Mouse (Mus musculus) myocyte (in vitro differentiated cells): ENCODE results near the gene Tex2.
"Not testable (repeated sequence)": the region's sequence is repeated elsewhere in the genome, so short reads cannot be mapped to it uniquely, and the experiment has no call there.

Experiments
- MYOD1 ChIP-seq, 3 experiments: IDR thresholded peaks; one replicate each; pipeline ENCODE4 v1.6.1; 2011; ENCODE audit warnings: control low read depth in 2 of 3, low read depth in 2 of 3, mild to moderate bottlenecking in 2 of 3, moderate library complexity in 1 of 3; ENCODE audit not compliant: insufficient read length in 2 of 3, control insufficient read depth in 1 of 3
- POLR2A ChIP-seq: IDR thresholded peaks from one replicate; pipeline ENCODE4 v1.6.1; 2011; ENCODE audit warnings: low read depth, mild to moderate bottlenecking, control low read depth, moderate library complexity; ENCODE audit not compliant: insufficient read length
- REST ChIP-seq: IDR thresholded peaks from one replicate; pipeline ENCODE4 v1.6.1; 2011; ENCODE audit warnings: mild to moderate bottlenecking, control low read depth, moderate library complexity; ENCODE audit not compliant: insufficient read depth, insufficient read length

DNA sequence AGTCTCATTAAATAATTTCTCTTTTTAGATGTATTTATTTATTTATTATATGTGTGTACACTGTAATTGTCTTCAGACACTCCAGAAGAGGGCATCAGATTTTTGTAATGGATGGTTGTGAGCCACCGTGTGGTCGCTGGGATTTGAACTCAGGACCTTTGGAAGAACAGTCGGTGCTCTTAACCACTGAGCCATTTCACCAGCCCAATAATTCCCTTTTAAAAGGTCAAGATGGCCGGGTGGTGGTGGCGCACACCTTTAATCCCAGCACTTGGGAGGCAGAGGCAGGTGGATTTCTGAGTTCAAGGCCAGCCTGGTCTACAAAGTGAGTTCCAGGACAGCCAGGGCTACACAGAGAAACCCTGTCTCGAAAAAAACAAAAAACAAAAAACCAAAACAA is 122.6 kb downstream of the Tex2 start:
- TF ChIP-seq MYOD1 (IDR thresholded peaks at IDR 0.05; ENCODE audit: control insufficient read depth in 1 of 3, insufficient read length in 2 of 3, low read depth in 2 of 3); POLR2A; REST: not testable (repeated sequence)
